Mouse (Mus musculus): ENCODE measurements around the gene Bdnf.

GRCm38 (mm10) chr2:109729221-109729620 lies 54.7 kb downstream of the Bdnf start:
- TF ChIP-seq POLR2A (IDR thresholded peaks at IDR 0.05; ENCODE audit: insufficient read depth, low read length) (no peak), CTCF (IDR thresholded peaks at IDR 0.05; ENCODE audit: low read depth, low read length) (no peak), EP300 (IDR thresholded peaks at IDR 0.05; ENCODE audit: insufficient read depth, low read depth, low read length) (no peak)
